Mouse (Mus musculus): ENCODE results near the gene Cnnm3. TPM values are rescaled to one million over a fixed set of nuclear protein-coding genes. Genes with fewer than 3 reads are reported as not detected.

The Cnnm3 gene
- total RNA-seq (2021) = 10 to 100 TPM; 23.1 to 29.8 TPM
- long read RNA-seq, experiment 1, full-length matches to known transcripts = 4 of 12 reads
- long read RNA-seq, experiment 1, partial matches to known transcripts = 3 of 12 reads
- long read RNA-seq, experiment 1, other reads (novel, unspliced or antisense) = 5 of 12 reads
- long read RNA-seq, experiment 2, full-length matches to known transcripts = 7 of 10 reads
- long read RNA-seq, experiment 2, partial matches to known transcripts = 0 of 10 reads
- long read RNA-seq, experiment 2, other reads (novel, unspliced or antisense) = 3 of 10 reads

DNA sequence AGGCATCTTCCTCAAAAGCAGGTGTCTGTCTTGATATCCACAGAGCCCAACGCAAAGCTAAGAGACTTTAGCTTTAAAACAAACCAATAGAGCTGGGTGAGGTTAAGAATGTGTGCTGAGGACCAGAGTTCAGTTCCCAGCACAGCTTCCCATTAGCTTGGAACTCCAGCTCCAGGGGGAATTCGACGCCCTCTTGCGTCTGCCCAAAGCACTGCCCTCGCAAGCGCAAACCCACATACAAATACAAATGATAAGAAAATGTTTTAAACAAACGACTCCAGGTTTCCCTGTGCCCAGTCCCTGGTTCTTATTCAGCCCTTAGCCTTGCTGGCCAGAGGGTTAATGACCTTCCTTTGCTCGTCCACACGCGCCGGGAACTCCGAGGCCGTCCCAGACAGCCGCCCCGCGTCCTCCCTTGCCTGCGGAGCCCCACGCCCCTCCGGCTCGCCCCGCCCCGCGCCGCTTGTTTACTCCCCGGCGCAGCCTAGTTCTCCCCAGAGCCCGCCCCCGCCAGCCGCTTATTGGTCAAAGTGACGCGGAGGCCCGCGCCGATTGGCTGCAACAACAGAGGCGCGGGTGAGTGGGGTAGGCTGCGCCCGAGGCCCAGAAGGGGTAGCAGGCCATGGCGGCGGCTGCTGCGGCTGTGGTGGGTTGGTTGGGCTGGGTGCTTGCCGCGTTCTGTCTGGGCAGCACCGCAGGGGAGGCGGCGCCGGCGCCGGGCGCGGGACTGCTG, at the start of gene Cnnm3:
Gene Cnnm3 (plus strand): TSS at position 579 of the 733 bp plus-strand sequence.
- peak; percentile 100 for DNase-seq

DNA sequence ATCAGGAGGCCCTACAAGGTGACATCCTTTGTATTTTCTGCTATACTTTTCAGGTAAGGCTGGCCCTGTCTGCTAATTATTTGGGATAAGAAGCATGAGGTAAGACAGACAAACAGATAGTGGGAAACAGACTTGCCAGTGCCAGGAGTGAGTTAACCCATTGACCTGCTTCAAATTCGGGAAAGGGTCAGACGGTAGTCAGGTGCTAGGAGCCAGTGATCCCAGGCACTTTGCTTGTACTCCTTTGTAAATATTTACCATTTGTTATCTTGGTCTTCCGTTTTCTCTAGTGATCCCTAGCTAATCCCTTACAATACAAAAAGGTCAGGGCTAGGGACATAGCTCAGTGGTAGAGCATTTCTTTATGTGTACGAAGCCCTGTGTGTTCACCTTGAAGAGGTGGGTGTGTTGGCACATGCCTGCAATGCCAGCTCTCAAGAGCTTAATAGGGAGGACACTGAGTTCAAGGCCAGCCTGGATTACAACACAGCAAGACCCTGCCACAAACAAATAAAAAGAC, 46.0 kb upstream of the Cnnm3 start:
- no peak for DNase-seq

DNA sequence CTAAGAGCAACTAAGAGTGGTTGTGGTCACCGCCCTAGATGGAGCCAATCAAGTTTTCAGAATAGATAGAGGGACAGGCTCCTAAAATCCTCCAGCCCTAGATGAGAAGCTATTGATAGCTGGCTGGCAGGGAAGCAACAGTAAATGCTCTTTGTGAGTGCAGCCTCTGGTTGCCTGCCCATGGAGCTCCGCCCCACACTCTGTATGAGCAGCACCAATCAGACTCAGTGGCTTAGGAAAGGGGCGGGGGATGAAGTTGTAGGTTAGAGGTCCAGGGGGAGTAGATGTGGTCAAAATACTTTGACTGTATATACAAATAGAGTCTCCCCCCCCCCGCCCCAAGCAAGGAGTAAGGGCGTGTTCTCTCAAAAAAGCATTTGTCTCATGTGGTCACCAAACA, 44.2 kb upstream of the Cnnm3 start:
- DNase-seq = no peak

DNA sequence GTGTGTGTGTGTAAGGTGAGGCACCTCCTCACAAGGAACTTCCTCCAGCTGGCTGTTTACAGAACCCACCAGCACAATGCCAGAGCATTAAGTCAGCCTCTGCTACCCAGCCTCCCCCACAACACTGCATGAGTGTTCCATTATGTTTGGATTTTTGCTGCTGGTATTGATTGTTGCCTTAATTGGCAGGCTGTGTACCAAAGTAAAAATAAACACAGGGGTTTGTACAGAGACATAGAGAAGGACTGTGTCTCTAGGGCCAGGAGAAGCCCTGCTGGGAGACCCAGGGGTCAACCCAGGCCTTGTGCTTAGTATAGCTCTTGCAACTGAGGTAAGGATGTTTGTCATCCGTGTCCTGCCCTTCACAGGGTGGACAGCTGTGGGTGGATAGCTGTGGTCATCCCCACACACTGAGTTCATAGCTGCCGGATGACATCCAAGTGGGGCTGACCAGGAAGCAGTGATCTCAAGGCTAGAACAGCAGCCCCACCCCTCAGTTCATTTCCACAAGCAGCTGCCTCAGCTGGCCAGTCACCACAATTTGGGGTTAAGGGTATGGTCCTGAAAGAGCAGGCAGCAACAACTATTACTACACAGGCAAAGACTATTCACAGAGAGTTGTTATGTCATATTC, 41.7 kb upstream of the Cnnm3 start:
- DNase-seq = no peak

DNA sequence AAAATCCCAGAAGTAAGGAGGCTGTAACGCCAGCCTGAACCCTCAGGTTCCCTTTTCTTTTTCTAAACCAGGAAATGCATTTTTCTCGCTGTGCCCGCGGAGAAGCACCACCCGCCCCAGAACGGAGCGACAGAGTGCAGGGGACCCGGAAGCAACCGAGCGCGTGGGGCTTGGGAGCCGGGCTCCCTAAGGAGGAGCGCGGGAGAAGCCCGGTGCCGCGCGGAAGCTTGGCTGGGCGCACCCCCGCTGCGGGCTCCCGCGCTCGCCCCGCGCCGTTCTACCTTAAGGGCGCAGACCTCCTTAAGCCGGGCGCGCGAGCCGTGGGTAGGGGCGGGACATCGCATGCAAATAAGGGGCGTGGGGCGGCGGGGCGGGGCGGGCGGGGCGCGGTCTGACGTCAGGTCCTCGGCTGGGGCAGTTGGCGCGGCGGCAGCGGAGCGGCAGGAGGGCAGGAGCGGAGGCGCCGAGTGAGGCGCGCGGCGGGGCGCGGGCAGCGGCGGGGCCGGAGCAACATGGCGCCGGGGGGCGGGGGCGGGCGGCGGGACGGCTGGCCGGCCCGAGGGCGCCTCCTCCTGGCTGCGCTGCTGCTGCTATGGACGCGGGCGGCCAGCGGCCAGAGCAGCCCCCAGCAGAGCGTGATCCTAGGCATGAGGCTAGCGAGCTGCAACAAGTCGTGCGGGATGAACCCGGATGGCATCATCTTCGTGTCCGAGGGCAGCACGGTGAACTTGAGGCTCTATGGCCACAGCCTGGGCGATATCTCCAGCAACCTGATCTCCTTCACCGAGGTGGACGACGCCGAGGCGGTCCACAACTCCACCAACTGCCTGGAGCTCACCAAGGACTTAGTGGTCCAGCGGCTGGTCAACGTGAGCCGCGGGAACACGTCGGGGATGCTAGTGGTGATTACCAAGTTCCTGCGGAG, 40.2 kb upstream of the Cnnm3 start, which contains the start of gene Cnnm4:
Gene Cnnm4 (plus strand): TSS at position 440 of the 925 bp plus-strand sequence.
- peak; percentile 94 for DNase-seq

DNA sequence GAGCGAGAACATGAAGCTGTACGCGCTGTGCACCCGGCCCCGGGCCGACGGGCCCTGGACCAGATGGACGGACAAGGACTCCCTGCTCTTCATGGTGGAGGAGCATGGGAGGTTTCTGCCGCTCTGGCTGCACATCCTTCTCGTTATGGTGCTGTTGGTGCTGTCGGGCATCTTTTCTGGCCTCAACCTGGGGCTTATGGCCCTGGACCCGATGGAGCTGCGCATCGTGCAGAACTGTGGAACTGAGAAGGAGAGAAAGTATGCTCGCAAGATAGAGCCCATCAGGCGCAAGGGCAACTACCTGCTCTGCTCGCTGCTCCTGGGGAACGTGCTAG, 39.6 kb upstream of the Cnnm3 start:
- peak; percentile 36 for DNase-seq

DNA sequence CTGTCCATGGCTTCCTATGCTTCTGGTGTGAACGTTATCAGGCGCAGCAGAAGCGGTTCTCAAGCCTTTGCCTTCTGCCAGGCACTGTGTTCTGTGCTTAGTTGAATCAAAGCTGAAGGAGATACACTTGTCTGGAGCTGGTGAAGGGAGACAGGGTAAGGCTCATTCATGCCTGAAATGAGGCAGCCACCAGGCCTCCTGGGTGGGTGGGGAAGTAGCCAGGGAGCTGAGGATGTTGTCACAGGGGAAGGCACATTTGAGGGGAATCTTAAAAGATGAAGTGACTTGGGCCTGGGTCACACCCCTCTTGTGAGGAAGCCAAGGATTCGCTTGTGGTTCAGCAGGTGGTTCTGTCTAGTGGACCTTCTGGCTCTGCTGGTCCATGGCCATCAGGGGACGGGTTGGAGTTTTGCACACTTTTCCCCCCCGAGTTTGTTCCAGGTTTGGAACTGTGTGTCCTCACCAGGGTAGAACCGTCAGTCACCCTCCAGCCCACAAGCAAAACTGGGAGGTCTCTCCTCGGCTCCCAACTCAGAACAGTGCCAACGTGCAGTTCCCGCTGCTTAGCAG, 38.4 kb upstream of the Cnnm3 start:
- no peak for DNase-seq

DNA sequence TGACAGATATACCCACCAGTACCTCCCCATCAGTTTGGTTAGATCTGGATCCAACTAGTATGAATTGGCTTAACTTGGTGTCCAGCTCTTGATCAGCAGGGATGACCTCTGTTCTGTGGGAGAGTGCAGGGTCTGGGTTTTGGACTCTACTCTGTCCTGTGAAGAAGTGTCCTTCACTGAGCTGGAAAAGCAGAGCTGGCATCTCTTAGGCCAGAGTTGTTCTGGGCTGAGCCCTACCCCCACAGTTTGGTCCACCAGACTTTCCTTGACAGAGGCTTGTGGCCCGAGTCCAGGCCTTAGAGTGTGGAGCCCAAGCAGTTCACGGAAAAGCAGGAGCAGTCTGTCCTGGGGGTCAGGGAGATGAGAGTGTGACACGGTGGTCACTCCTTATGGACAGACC, 37.0 kb upstream of the Cnnm3 start:
- no peak for DNase-seq

DNA sequence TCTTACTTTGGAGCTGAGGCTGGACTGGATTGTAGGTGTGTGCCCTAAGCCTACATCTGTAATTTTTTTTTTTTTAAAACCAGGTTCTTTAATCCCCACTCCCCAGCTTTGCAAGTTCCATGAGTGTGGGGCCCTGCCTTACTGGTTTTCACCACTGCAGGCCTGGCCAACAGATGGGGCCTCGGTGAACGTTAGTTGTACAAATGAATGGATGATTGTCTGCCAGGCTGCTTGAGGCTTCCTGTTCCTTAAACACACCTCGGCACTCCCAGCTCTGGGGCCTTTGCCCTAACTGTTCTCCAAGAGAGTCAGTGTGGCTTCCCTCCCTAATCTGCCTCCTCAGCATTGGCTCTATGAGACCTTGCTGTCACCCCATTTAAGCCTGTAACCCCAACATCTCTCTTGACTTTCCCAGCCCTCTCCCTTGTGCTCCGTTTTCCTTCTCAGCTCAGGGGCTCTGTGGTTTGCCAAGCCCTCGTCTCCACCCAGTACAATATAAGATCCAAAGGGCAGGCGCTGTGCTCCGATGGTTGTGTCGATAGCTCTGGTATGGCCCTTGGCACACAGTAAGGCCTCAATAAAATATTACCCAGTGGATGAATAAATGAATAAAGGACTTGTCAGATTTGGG, 36.1 kb upstream of the Cnnm3 start:
- DNase-seq = no peak

DNA sequence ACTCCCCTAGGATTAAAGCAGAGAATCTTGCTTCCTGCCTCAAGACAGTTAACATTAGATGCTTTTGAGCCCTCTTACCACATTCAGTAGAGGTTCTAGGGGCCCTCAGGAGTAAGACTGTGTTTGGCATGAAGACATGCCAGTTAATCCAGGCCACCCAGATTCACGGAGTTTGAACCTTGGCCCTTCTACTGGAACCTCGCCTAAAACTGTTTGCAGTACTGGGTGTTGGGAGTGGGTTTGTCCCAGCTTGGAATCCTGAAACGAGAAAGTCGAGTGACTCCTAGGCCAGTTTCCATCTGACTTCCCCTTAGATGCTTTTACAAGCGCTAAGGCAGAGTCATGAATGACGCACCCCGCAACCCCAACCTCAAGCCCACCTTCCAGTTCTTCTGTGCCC, 35.2 kb upstream of the Cnnm3 start:
- DNase-seq = no peak

DNA sequence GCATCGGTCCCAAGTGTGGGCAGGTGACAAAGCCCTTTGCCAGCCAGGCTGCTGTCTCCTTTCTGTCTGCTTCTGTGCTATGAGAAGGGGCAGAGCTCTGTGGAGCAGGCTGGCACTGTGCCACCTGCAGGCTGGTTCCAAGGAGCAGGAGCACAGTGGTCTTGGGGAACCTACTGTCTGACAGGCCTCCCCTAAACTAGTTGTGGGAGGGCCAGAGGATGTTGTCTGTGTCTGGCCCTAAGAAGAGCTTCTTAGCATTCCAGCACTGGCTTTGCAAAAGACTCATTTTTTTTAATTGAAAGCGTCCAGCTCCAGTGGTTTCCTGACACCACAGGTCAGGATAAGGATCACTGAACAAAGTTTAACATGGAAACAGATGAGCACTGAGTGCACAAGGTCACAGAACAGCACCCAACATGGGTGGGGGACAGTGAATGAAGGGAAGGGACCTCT, 33.3 kb upstream of the Cnnm3 start:
- DNase-seq = no peak

DNA sequence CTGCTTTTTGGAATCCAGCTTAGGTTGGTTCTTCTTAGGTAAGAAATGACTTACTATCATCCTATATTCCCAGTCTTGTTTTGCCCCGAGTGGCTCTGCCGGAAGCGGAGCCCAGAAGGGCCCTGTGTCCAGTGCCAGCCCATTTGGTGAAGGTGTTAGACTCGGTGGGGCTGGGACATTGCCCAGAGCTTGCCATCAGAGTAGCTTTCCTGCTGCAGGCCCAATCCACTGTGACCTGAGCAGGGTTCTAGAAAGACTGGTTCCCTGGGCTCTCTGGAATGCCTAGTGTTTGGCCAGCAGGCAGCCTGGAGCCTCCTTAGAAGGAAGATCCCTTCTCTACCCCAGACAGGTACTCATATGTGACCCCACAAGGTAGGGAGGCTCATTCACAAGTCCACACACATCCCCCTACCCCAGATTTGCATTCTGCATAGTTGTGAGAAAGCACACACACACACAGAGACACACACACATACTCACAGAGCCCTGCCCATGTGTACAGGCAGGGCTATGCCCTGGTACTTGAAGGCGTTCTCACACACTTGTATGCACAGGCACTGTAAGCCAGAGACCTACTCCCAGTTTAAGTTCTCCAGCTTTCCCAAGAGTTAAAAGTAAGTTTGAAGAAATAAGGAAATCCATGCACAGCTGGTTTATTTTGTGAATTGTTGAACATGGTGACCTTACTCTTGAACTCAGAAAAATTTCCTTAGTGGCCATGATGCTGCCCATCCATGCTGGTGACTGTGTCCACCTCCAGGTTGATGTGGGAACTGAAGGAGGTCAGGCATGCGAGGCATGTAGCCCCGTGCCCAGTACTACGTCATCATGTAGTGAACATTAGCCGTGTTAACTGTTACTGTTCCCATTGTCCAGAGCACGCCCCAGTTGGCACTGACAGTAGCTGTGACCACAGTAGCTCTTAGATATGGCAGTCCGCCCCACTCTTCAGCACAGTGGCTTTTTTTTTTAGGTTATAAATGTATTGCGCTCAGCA, 31.5 kb upstream of the Cnnm3 start:
- DNase-seq = no peak

DNA sequence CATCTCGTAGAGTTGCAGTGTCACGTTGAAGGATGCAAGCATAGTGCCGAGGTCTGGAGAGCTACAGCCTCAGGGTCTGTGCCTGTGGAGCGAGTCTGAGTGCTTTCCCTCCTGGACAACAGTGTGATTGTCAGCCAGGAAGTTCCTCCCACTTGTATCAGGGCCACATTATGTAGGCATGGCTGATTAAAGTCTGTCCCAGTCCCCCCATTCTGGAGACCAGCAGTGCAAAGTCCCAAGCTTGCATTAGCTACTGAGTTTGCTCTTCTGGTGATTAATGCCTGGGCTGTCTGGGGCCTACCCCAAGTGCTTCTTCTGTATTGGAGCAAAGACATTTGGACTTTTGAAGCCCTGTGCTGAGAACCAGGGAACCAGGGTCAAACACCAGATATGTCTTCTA, 27.8 kb upstream of the Cnnm3 start:
- no peak for DNase-seq

DNA sequence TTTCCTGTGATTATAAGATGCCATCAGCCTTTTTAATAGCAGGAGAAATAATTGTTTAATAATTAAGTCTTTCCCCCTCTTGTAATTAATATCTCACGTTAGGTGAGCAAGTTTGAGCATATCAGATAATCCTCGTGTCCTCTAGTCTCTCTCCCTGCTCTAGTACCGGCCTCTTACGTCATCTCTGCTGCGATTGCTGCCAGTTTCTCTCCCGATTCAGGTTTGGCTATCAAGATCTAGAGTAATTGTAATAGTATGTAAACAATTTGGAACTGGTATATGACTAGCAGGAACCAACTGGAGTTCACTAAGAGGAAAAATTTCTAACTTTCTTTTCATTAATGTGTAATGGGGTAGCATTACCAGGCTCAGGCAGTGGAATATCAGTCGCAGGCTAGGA, 26.6 kb upstream of the Cnnm3 start:
- no peak for DNase-seq

DNA sequence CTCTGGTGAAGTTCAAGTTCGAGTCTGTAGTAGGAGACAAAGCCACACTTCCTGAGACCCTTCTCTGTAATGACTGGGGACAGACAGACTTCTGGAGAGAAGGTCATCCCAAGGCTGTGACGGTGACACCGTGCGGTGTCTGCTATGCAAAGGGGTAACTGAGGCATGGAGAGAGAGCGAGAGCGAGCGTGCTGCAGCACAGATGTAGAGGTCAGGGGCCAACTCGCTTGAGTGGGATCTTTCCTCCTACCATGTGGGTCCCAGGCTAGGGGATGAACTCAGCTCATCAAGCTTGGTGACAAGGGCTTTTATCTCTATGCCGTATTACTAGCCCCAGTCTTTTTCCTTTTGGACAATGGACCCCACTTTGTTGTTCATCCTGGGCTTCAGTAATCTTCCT, 24.6 kb upstream of the Cnnm3 start:
- DNase-seq = no peak

DNA sequence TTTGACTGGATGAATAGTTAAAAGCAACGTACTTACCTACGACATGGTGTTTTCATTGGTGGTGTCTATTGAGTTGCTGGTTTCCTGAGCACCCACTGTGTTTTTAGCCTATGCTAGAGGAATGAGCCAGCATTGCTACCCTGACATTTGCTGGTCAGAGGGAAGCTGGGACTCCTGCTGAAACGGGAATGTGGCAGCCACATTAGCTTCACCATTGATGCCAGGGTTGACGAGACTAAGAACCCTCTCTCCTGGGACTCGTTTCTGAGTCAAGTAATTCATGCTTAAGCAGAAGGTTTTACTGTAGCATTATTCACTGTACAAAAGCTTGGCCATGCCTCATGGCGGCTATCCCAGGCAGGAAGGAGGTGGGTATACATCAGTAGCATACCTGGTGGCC, 22.0 kb upstream of the Cnnm3 start:
- DNase-seq = no peak

DNA sequence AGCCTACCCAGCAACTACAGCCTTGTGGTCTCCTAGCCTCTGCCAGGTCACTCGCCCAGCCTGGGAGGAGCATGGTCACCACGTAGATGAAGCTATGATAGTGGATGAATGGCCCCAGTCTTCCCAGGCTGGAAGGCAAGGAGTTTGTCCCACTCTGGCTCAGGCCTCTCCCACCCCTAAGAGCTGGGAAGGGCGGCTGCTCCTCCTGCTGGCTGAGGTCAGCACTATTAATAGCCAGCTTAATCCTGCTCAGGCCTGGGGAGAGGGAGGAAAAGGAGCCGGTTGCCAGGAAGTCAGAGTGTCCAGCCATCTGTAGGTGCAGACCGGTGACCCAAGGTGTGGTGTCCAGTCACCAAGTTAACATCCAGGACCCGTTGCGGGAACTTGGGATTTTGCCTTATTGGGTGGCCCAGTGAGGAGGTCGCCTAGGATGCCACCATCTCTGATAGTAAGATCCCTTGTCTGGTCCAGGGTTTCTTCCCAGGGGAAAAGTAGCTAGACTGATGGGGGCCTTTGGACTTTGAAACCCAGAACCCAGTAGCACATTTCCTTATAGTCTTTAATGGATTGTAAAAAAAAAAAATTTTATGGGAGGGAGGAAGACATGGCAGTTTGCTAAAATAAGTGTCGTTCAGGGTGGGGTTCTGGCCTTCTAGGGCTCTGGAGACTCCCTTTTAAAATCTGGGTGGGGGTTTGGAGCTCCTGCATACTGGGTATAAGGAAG, 19.1 kb upstream of the Cnnm3 start:
- DNase-seq = peak; percentile 64

DNA sequence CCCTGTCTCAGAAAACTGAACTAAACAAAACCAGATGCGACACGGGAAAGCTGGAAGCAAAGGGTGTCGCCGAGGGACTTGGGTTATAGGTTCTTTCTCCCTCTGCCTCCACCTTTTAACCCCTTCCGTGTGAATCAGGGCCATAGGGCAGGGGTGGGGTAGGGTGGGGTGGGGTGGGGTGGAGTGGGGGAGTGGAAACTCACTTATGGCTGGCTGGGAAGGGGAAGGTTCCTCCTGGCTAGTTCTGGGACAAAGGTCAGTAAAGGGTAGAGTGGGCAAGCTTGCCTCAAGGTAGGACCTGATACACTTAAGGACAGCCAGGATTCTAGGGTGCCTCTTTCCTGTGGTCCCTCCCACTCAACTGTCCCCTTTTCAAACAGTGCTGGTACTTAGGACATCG, 18.4 kb upstream of the Cnnm3 start:
- no peak for DNase-seq

DNA sequence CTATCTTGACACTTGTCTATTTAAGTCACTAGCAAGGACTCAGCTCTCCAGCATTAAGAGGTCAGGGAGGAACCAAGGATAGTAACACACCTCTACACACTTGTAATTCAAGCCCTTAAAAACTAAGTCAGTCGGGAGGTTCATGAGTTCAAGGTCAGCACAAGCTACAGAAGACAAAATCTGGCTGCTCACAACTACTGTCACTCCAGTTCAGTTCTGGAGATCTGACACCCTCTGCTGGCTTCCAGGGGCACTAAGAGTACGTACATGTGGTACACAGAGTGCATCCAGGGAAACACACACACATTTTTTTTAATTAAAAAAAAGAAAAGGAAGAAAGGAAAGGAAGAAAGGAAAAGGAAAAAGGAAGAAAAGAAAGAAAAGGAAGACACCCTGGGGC, 14.9 kb upstream of the Cnnm3 start:
- DNase-seq = peak; percentile 42

Measured in adrenal gland, postnatal 10 days (tissue).